Mouse (Mus musculus): ENCODE measurements at regions not wholly inside any gene's neighbourhood (a gene's known extent, or its start where the extent isn't known, plus 50 kb on each side); places are given as distances from the start of the nearest gene placed in this dataset.

DNA sequence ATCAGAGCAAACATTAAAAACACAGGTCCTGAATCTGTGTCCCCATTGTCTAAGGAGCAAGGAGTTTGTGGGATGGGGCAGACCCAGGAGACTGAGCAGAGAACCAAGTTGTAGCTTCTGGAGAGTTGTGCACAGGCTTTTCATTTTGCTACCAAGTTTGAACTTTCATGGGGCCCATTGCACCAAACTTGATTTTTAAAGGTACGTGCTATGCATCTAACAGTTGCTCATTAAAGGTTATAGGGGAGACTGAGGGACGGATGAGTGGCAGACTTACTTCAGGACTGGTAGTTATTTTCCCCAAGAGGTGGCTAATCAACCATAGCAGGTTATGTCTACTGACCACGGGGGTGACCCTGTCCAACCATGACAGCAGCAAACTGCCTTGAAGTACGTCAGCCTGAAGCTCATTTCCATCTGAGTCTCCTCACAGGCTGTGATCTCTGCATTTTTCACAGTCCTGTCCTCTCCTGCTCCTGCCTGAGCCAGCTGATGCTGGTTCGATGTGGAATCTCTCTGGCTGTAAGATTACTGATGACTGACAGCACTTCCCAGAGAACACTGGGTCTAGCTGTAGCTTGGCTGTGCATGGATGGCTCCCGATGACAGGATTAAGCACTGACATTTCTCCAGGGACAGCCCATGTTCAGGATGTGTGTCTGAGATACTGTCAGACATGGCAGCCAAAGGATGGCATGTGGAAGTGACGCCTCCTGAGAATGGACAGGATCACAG lies 590.9 kb upstream of the Plxna2 start:
- DNase-seq, result no peak

- no peak for DNase-seq
Measured at GRCm38 (mm10) chr1:194026213-194026612, 591.8 kb upstream of the Plxna2 start.

DNA sequence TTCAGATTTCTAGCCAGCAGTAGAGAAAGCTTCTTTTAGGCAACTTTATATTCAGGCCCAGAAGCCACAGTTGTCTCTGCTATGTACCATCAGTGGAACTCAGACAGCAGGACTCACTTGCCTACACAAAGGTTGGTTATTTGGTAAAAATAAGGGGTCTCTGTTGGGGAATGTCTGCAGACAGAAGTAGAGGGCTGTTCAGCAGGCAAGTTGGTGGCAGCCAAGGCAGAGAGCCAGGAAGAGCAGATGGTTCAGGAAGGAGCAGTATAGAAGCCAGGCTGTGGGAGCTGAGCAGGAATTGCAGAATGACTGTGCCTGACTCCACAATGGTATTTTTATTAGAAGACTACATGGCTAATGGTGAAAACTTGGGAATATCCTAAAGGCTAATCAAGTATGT lies 598.7 kb upstream of the Plxna2 start:
- no peak for DNase-seq

DNA sequence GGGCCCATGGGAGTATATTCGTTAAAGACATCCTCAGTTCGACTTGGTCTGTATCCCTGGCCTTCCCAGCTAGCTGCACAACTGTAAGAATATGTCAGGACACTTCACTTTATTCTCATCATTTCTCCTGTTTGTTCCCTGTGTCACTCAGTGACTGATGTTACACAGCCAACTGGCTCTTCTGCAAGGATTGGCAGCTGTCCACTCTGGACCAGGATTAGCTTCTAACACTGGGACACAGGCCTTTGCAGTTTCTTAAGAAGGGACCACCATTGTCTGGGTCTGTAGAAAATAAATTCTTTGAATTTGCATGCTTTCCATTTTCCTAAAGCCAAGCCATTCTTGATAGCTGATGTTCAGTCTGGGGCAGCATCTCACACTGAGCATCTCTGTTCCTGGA lies 622.1 kb upstream of the Camk1g start:
- DNase-seq, result no peak

DNA sequence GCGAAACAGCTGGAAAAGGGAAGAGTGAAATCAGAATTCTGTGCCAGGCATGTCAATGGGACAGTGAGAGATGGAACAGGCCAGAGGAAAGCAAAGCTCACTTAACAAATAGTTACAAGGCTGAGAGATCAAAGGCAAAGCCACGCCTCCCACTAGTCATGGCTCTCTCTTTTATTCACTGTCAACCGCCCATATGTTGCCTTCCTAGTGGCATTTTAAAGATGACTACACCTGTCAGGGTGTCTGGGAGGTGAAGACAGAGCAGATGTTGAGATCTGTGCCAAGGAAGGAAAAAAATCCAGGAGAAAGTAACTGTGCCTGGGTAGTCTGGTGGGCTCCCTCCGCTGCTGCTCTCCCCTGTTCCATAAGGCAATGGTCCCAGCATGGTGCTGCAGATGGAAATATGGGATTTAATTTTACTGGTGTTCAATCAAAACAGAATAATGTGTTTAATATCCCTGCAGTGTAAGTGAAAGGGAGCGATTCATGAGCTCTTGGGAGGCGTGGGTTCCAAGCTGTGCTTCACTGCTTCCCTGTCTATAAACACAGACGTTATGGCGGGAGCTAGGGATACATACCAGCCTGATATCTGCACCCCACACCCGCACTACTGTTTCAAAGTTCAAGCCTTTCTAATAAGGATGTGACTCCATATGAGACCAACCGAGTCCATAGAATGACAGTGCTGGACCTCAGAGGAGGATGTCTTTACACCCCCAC lies 620.0 kb upstream of the Camk1g start:
- no peak for DNase-seq

DNA sequence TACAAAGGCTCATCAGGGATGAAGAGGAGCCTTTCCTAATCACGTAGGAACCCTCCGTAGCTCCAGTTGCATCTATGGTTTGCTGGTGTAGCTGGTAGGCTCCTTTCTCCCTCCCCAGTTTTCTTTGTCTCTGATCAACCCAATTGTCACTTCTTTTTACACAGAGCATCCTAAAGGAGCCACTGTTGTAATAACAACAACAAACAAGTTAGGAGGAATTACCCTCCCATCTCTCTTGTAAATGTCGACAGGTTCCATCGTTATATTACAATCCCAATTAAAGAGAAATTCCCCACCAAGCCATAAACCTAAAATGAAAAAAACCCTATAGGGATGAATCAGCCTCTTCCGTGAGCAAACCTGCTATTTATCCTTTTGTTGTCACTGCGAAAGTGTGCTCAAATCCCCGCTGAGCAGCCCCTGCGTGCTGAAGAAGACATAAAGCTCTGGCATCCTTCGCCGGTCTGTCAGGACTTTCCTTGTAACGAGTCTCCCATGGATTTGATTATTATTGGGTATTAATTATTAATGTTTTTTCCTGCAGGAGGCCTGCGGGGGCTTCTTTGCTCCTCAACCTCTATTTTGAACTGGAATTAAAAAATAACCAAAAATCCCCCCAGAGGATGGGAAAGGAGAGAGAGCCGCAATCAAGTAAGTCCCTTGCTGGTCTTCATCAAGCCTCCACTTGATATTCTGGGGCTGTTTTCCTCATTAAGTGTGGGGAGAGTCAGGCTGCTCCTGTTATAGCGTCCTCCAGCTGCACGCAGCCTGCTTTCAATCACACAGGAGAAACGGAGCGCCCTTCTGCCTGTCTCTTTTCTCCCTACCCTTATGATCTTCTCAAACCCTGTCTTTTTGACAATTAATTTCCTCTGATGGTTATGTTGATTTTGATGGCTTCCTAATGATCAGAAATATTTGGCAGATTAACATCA lies 619.1 kb upstream of the Camk1g start:
- no peak for DNase-seq

GRCm38 (mm10) chr1:193980571-193980970 lies 610.5 kb upstream of the Camk1g start:
- DNase-seq, result no peak

- no peak for DNase-seq
Measured at GRCm38 (mm10) chr1:193971537-193971936, 601.4 kb upstream of the Camk1g start.

- DNase-seq, result no peak
Measured at GRCm38 (mm10) chr1:193969264-193969908, 599.3 kb upstream of the Camk1g start.

GRCm38 (mm10) chr1:193967957-193968926 lies 598.1 kb upstream of the Camk1g start:
- DNase-seq, result no peak

DNA sequence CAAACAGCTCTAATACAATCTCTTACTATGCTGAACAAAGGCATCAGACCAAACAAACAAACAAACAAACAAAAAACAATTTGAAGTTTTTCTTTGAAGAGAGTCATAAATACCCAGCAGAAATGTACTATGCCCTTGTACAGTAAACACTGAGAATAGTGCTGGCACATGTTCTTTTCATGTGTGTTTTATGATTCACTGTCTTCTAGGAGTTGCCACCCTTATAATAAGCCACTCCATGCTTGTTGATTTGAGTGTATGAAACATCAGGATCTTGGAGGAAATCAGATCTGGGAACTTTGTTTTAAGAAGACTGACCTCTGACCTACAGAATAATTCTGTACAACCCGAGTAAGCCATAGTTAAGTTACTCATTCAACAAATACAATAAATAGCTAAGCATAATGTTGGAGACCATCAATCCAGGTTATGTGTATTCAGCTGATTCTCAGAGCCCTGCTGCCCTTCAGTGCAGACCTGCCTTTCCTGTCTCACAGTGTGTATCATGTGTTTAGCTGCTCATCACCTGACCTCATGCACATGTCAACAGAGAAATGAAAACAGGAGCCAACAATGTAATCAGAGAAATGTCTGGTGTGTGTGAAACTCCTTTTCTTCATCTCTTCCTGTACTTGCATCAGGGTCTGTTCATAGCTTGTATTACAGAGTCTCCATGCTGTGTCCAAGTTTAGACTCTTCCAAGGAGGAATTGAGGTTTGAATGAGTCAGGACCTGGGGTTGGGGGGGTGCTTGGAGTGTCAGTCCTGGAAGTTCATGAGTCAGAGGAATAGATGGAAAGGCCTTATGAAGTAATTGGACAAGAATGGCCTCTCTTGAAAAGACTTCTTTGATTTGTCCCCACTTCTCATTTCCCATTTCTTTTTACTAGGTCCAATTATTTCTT lies 596.8 kb upstream of the Camk1g start:
- no peak for DNase-seq

- no peak for DNase-seq
Measured at GRCm38 (mm10) chr1:193965278-193965677, 595.2 kb upstream of the Camk1g start.

- no peak for DNase-seq
Measured at GRCm38 (mm10) chr1:193951936-193952335, 581.8 kb upstream of the Camk1g start.

DNA sequence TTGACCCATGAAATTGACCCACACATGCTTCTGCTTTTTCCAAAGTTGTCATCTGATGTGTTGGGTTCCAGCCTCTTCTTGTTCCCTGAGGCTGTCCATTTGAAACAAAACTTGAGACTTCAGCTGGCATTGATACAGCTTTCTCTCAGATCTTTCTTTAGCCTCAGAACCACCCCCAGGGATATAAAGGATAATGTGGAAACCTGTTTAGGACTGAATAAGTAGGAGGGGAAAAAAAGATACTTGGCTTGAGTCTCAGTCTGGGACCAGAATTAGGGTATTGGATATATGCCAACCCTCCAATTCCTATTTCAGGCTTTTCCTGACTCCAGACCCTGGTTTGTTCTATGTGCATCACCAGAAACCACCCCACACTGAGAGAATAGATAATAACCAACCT lies 579.7 kb upstream of the Camk1g start:
- no peak for DNase-seq

DNA sequence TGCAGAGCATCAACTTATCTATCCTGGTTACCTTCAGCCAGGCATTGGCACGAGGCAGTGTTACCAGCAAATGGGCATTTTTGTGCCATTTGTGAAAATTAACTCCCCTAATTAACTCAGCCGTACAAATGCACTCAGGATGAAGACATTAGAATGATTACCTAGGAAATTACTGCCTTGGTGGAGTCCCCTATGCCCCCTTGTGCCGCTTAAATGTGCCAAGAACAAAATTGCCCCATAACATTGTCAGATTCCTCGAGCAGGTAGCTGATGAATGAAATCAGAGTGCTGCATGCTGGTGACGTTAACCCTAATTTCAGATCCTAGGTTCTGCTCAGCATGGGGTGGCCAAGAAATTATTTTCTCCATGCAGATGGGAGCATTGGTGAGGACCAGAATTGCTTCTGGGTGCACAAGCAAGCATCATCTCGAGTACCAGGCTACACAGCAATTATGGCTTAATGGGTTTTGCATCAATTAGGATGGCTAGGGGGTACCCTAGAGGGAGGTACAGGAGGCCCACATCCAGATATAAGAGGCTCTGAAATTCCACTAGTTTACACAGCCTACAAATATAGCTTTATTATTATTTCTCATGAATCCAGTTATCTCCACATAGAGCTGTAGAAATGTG lies 577.0 kb upstream of the Camk1g start:
- no peak for DNase-seq

GRCm38 (mm10) chr1:193935969-193936368 lies 565.9 kb upstream of the Camk1g start:
- DNase-seq, result no peak

DNA sequence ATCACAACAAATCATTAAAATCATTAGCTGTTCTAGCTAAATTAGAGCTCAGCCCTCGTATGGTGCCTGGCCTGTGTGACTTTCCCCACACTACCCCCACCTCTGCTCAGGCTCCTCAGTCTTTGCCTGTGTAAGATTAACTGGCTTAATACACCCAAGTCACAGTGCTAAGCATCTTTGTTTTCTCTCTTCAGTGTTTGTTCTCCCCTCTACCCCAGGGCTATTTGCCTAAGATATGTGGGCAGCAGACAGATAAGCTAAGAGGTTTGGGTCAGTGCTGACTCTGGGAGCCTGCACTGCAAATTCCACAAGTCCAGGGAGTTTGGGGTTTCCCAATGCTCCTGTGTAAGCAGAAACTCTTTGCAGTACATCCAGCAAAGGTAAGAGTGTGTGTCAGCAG lies 564.2 kb upstream of the Camk1g start:
- no peak for DNase-seq

GRCm38 (mm10) chr1:193931131-193931729 lies 561.1 kb upstream of the Camk1g start:
- no peak for DNase-seq

DNA sequence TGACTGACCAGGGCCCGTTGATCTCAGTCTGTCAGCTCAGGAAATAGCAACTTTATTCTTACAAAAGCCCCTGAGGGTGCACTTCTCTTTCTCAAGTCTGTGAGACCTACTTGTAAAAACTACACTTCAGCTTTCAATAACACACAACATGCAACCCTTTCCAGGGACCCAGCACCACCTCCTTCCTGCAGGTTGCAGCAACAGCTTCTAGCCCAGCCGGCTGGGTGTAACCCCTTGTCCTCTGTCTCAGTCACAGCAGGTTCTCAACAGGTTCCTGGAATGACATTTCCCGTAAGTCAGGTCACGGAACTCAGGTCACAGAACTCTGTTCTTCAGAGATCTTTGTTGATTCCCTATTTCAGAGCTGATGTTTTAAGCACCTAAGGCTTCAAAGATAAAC lies 558.5 kb upstream of the Camk1g start:
- DNase-seq, result no peak

GRCm38 (mm10) chr1:193922756-193923155 lies 552.7 kb upstream of the Camk1g start:
- DNase-seq, result no peak
